Mouse (Mus musculus) heart, embryonic 13.5 days (tissue): Measurements from ENCODE around the gene Tex33. TPM values are rescaled to one million over a fixed set of nuclear protein-coding genes. Genes with fewer than 3 reads are reported as not detected.
"Not testable (repeated sequence)": the region's sequence is repeated elsewhere in the genome, so short reads cannot be mapped to it uniquely, and the experiment has no call there.

Source experiments
- ATAC-seq: fragments of 200-750 bp; cut with Nextera tagmentation; 2 replicates; pipeline ENCODE4 v1.8.0; 2017; ENCODE audit warnings: moderate TSS enrichment; ENCODE audit not compliant: insufficient number of reproducible peaks, low FRiP score, low TSS enrichment; ENCODE audit errors: extremely low read depth
- H3K27ac ChIP-seq: fragments of 300-500 bp; sonication (generic); replicated peaks from 2 replicates; pipeline ENCODE4 v1.5.1; 2015; ENCODE audit warnings: moderate library complexity, mild to moderate bottlenecking, inconsistent platforms
- H3K27me3 ChIP-seq: fragments of 300-500 bp; sonication (generic); replicated peaks from 2 replicates; pipeline ENCODE4 v1.6.1; 2015; ENCODE audit warnings: mild to moderate bottlenecking, inconsistent platforms
- H3K36me3 ChIP-seq: fragments of 300-500 bp; sonication (generic); 2 replicates; pipeline ENCODE4 v1.6.1; 2015; ENCODE audit warnings: mild to moderate bottlenecking, inconsistent platforms
- H3K4me1 ChIP-seq: fragments of 300-500 bp; sonication (generic); 2 replicates; pipeline ENCODE4 v1.6.1; 2015; ENCODE audit warnings: inconsistent platforms
- H3K4me2 ChIP-seq: fragments of 300-500 bp; sonication (generic); 2 replicates; pipeline ENCODE4 v1.6.1; 2015; ENCODE audit warnings: inconsistent platforms, mild to moderate bottlenecking, moderate library complexity
- H3K4me3 ChIP-seq: fragments of 300-500 bp; sonication (generic); 2 replicates; pipeline ENCODE4 v1.5.1; 2015; ENCODE audit warnings: moderate library complexity, mild to moderate bottlenecking, inconsistent platforms
- H3K9ac ChIP-seq: fragments of 300-500 bp; sonication (generic); 2 replicates; pipeline ENCODE4 v1.6.1; 2015; ENCODE audit warnings: inconsistent platforms, mild to moderate bottlenecking, moderate library complexity
- H3K9me3 ChIP-seq: fragments of 300-500 bp; sonication (generic); 2 replicates; pipeline ENCODE4 v1.6.1; 2016; ENCODE audit warnings: inconsistent platforms
- WGBS: fragments of 180-500 bp; shearing (Covaris S2); methylation state at CpG from one replicate; pipeline ENCODE4 v1.1.7; 2015; ENCODE audit warnings: mixed read lengths; 5-methylcytosine and 5-hydroxymethylcytosine counted together
- polyA plus RNA-seq: library from polyadenylated mRNA; unstranded; fragments of >200 nt; fragmentation: Nextera tagmentation; extraction: Ambion mirVana; gene quantifications from 2 replicates; pipeline ENCODE4 v1.2.1, GENCODE M21; 2015

The Tex33 gene
- polyA plus RNA-seq, 1 experiment from 2014 or later = not detected

DNA sequence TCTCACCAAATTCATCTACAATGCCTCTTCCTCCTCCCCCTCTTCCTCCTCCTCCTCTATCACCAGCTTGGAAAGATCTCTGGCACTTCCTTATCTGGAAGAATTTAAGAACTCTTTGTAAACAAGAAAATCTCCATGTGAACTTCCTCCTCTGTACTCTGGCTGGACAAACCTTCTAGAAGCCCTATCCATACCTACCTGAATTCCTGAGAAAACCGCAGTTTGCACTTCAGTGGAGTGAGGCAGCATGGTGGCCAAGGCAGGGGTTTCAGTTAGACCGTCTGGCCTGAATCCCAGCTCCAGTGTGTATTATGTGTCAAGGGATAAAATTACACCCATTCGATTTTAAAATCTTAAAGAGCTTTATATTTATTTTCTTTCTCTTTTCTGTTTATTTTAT lies 22.9 kb downstream of the Tex33 start:
- no peak overlapping the region for H3K4me3 ChIP-seq
- 55% methylated on average over 3 of the region's 3 CpGs for WGBS
- peaks cover 33% of the 10 kb centered on the region for H3K27me3 ChIP-seq
- no peak overlapping the region for H3K4me2 ChIP-seq
- no peaks in the 10 kb centered on the region for H3K9me3 ChIP-seq
- H3K36me3 ChIP-seq = no peaks in the 10 kb centered on the region
- no peak for ATAC-seq
- no peak overlapping the region for H3K9ac ChIP-seq
- H3K27ac ChIP-seq = no peak overlapping the region
- peaks cover 12% of the 10 kb centered on the region for H3K4me1 ChIP-seq

DNA sequence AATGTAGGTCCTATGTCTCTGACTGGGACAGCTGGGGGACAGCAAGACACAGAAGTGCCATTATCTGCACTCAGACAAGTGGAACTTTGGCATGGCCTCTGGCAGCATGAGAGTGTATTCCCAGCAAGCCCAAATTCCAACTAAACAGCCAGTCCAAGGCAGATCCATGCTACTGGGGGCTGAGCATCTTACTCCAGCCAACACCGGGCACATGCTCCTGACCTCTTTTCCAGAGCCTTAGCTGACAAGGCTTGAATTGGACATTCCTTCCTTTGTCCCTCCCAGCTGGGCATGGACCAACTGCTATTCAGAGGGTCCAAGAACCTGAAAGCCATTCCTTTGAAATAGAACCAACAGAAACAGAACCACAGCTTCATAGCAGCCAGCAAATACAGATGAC lies 26.1 kb downstream of the Tex33 start:
- Histone ChIP-seq H3K9ac (no peak overlapping the region), H3K27ac (no peak overlapping the region), H3K4me1 (peaks cover 12% of the 10 kb centered on the region), H3K36me3 (no peaks in the 10 kb centered on the region), H3K4me3 (no peak overlapping the region), H3K9me3 (no peaks in the 10 kb centered on the region), H3K27me3 (peaks cover 54% of the 10 kb centered on the region), H3K4me2 (no peak overlapping the region)
- ATAC-seq = no peak
- WGBS = 67% methylated on average over 1 of the region's 1 CpGs

DNA sequence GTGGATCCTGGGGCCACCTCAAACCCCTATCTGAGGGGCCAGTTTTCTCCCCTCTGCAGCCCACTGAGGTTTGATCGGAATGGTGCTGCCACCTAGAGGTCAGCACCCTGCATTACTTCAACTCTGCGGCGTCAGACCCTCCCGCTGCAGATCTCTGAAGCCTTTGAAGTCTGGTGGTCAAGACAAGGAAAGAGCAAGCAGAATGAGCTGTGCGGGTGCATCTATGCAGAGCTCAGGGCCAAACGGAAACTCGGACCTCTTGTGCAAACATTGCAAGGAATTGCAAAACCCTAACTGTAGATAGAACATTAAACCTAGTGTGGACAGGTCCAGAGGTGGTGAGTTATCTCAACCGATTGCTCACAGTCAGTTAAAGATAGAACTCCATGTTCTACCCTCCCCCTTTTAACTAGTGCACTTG lies 26.8 kb downstream of the Tex33 start:
- Histone ChIP-seq H3K27me3 (peaks cover 55% of the 10 kb centered on the region), H3K36me3 (no peaks in the 10 kb centered on the region), H3K27ac (no peak overlapping the region), H3K4me2 (no peak overlapping the region), H3K9ac (no peak overlapping the region), H3K4me1 (peaks cover 12% of the 10 kb centered on the region), H3K4me3 (no peak overlapping the region), H3K9me3 (no peaks in the 10 kb centered on the region)
- no peak for ATAC-seq
- 5% methylated on average over 8 of the region's 8 CpGs for WGBS

DNA sequence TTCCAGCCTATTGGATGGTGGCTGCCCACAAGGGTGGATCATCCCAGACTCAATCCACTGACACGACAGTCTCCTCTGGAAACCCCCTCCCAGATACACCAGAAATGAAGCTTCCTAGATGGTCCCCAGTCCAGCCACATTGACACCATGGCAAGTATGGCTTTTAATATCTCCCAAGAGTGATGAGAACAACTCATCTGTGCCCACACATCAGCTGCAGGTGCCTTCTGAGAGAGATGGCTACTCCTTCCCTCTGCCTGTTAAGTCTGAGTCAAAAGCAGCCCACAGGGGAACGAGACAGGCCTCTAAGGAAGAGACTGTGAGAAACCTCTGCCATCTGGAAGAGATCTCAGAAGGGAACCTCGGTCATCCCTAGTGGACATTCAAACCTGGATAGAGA lies 27.9 kb downstream of the Tex33 start:
- Histone ChIP-seq H3K27ac (no peak overlapping the region), H3K4me3 (no peak overlapping the region)

DNA sequence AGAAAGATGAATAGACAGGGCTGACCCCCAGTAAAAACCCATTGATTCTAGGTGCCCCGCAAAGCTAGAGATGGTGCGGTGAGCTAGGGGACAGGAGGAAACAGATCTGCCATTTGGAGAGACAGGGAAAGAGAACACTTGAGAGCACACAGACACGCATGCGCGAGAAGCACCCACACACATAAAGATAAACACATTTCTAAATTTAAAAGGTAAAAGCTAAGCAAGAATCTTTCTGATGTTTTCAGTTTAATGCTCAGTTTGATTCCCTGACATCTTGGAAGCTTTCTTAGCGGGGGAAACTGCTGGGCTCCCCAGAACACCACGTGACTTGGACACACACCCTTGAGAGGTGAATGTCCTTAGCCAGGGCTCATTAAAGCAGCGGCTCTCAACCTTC lies 28.8 kb downstream of the Tex33 start:
- no peaks in the 10 kb centered on the region for H3K36me3 ChIP-seq

More for the DNA sequence above, 27.9 kb downstream of the Tex33 start:
- WGBS = 58% methylated on average over 3 of the region's 3 CpGs
- H3K4me2 ChIP-seq = no peak overlapping the region
- peaks cover 60% of the 10 kb centered on the region for H3K27me3 ChIP-seq
- ATAC-seq = no peak
- H3K36me3 ChIP-seq = no peaks in the 10 kb centered on the region
- H3K9me3 ChIP-seq = peaks cover 1% of the 10 kb centered on the region; the same call in 1 of the 2 replicates
- H3K9ac ChIP-seq = no peak overlapping the region
- H3K4me1 ChIP-seq = peaks cover 11% of the 10 kb centered on the region

DNA sequence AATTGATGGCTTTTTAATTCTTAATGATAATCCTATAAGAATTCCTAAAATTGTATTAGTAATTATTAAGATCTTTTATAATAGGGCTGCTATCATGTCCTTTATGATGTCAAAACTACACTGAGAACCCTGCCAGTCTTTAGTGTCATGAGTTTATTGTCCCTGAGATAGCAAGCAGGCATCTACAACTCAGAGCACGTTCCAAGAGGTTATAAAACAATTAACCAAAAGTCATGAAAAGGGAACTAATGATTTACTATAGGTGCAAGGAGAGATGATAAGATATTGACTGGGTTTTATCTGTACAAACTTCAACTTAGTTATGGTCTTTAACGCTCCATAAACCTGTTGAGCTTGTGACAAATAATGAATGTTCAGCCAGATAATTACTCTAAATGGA lies 29.8 kb downstream of the Tex33 start:
- 70% methylated on average over 2 of the region's 2 CpGs for WGBS
- ATAC-seq = no peak
- no peak overlapping the region for H3K9ac ChIP-seq

More for the DNA sequence above, 28.8 kb downstream of the Tex33 start:
- Histone ChIP-seq H3K27ac (no peak overlapping the region), H3K27me3 (peaks cover 57% of the 10 kb centered on the region), H3K9ac (no peak overlapping the region), H3K4me3 (no peak overlapping the region), H3K4me2 (no peak overlapping the region), H3K4me1 (peaks cover 5% of the 10 kb centered on the region; the same call in 1 of the 2 replicates), H3K9me3 (peaks cover 7% of the 10 kb centered on the region; the same call in 1 of the 2 replicates)
- WGBS = 76% methylated on average over 8 of the region's 8 CpGs
- ATAC-seq = no peak

DNA sequence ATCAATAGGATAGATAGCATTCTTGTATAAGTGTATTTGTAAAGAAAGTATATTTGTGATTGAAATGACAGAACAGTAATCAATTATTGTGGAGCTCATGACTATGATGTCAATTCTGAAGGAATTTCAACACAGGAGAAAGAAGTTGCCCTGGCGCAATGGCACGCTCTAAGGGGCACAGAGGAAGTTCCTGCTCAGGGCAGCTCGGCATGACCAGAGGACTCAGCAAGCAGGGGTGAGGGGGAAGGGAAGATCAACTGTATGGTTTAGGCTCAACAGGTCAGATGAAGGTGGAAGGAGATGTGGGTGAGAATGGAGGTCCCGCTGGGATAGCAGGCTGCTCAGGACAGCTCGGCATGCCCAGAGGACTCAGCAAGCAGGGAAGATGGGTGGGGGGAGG lies 40.2 kb downstream of the Tex33 start:
- ATAC-seq = no peak
- Histone ChIP-seq H3K27ac (no peak overlapping the region), H3K4me2 (no peak overlapping the region), H3K4me1 (no peaks in the 10 kb centered on the region), H3K27me3 (peaks cover 2% of the 10 kb centered on the region; the same call in 1 of the 2 replicates), H3K9me3 (no peaks in the 10 kb centered on the region), H3K36me3 (no peaks in the 10 kb centered on the region), H3K4me3 (no peak overlapping the region), H3K9ac (no peak overlapping the region)
- 78% methylated on average over 5 of the region's 5 CpGs for WGBS

More for the DNA sequence above, 29.8 kb downstream of the Tex33 start:
- Histone ChIP-seq H3K27me3 (peaks cover 54% of the 10 kb centered on the region), H3K4me3 (no peak overlapping the region), H3K9me3 (peaks cover 7% of the 10 kb centered on the region; the same call in 1 of the 2 replicates), H3K27ac (no peak overlapping the region), H3K36me3 (no peaks in the 10 kb centered on the region), H3K4me1 (peaks cover 5% of the 10 kb centered on the region; the same call in 1 of the 2 replicates), H3K4me2 (no peak overlapping the region)

DNA sequence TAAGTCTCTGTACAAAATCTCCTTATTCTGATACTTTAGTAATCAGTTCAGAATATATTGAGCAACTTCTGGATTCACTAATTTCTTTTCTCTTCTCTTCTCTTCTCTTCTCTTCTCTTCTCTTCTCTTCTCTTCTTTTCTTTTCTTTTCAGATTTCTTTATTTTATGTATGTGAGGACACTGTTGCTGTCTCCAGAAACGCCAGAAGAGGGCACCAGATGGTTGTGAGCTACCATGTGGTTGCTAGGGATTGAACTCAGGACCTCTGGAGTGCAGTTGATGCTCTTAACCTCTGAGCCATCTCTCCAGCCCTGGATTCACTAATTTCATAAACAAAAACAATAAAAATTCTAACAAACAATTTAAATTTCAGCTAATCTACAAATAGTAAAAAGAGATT lies 40.8 kb downstream of the Tex33 start:
- Histone ChIP-seq H3K4me1 (no peaks in the 10 kb centered on the region), H3K4me3 (no peak overlapping the region), H3K27ac (no peak overlapping the region), H3K9ac (no peak overlapping the region), H3K9me3 (no peaks in the 10 kb centered on the region), H3K27me3 (peaks cover 2% of the 10 kb centered on the region; the same call in 1 of the 2 replicates), H3K4me2 (no peak overlapping the region), H3K36me3 (no peaks in the 10 kb centered on the region)
- no peak for ATAC-seq
- 5% methylated on average over 1 of the region's 1 CpGs for WGBS

DNA sequence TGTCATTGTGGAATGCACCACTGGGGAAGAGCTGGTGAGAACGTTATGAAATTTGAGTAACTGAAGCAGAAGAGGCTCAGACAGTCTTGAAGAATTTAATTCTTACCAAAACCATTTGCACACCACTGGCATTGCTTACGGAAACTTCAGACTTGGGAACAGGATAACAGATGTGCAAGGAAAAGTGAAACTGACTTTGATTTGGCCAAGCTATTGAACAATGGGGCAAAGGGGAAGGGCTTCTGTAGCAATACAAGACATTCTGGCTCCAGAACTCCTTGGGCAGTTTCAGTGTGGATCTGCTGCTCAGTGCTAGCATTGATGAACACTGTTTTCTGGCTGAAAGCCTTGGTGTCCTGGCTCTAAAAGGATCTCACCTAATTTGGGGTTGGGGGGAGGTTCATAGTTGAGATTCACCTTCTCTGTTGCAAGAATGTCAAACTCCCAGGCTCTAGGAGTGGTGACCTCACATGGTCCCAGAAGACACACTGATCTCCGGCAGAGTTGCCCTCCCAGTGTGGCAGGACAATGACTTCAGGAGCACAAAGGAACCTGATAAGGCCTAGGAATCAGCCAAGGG lies 44.0 kb downstream of the Tex33 start:
- H3K27ac ChIP-seq = no peak overlapping the region
- no peaks in the 10 kb centered on the region for H3K4me1 ChIP-seq
- no peaks in the 10 kb centered on the region for H3K36me3 ChIP-seq
- 51% methylated on average over 3 of the region's 3 CpGs for WGBS
- H3K4me2 ChIP-seq = no peak overlapping the region
- H3K9me3 ChIP-seq = no peaks in the 10 kb centered on the region
- no peak overlapping the region for H3K4me3 ChIP-seq
- no peak overlapping the region for H3K9ac ChIP-seq
- peaks cover 2% of the 10 kb centered on the region; the same call in 1 of the 2 replicates for H3K27me3 ChIP-seq
- ATAC-seq = no peak

DNA sequence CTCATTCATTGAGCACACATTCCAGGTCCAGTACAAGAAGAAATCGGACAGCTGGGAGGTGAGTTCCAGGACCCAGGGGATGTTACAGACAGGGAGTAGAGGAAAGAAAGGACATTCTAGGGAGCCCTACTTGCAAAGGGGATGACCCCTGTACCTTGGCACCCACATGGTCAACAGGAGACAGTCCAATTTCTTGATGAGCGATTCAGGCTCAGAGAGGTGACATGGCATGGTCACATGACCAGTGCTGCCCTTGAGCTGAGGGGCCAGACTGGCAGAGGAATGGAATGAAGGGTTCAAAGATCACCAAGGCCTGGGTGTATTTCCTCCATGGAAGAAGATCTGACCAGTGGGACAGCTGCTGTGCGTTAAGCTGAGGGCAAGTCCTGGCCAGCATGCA lies 51.1 kb downstream of the Tex33 start:
- no peak overlapping the region for H3K4me3 ChIP-seq
- H3K36me3 ChIP-seq = no peaks in the 10 kb centered on the region
- H3K4me2 ChIP-seq = no peak overlapping the region
- no peaks in the 10 kb centered on the region for H3K9me3 ChIP-seq
- H3K27me3 ChIP-seq = peaks cover 7% of the 10 kb centered on the region; the same call in 1 of the 2 replicates
- no peak for ATAC-seq
- H3K4me1 ChIP-seq = no peaks in the 10 kb centered on the region
- no peak overlapping the region for H3K9ac ChIP-seq
- WGBS = 80% methylated on average over 3 of the region's 3 CpGs
- no peak overlapping the region for H3K27ac ChIP-seq

DNA sequence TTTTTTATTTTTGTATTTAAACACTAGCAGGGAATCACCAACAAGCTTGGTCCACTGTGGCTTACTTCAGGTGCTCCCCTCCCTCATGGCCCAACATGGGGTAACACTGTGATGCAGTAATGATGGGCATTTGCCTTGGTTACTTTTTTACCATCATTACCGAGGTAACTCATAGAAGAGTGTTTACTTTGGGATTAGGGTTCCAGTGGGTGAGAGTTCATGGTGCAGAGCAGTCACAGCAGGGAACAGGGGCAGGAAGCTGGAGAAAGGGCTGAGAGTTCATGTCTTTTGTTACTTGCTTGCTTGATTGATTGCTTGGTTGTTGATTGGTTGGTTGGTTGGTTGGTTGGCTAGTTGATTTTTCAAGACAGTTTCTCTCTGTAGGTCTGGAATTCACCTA lies 52.0 kb downstream of the Tex33 start:
- H3K9ac ChIP-seq = no peak overlapping the region
- no peaks in the 10 kb centered on the region for H3K4me1 ChIP-seq
- H3K9me3 ChIP-seq = no peaks in the 10 kb centered on the region
- H3K27ac ChIP-seq = no peak overlapping the region
- 11% methylated on average over 1 of the region's 1 CpGs for WGBS
- H3K27me3 ChIP-seq = peaks cover 7% of the 10 kb centered on the region; the same call in 1 of the 2 replicates
- H3K36me3 ChIP-seq = no peaks in the 10 kb centered on the region
- ATAC-seq = no peak
- H3K4me2 ChIP-seq = no peak overlapping the region
- H3K4me3 ChIP-seq = no peak overlapping the region

DNA sequence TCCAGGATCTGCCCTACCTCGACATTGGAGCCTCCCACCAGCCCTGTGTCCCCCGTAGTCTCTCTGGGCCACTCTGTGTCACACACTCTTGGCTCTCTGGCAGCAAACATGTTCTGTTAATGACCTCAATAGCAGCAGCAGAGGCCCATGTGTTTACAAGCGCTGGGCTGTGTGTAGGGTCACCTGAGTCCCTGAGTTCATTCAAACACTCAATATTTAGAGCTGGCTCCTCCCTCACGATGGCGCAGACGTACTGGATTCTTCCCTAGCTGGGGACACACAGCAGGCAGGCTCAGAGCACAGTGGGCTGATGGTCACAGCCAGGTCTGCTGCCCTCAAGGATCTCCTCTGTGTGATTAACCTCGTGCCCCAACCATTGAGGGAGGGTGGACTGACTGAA lies 54.8 kb downstream of the Tex33 start:
- H3K27me3 ChIP-seq, H3K36me3 ChIP-seq, H3K4me1 ChIP-seq, H3K4me3 ChIP-seq, H3K9ac ChIP-seq, ATAC-seq, H3K27ac ChIP-seq, H3K9me3 ChIP-seq, H3K4me2 ChIP-seq: not testable (repeated sequence)
- WGBS = 65% methylated on average over 7 of the region's 7 CpGs
